Mouse (Mus musculus) cortical plate, adult 2 months (tissue): ENCODE data around the gene Wfs1.

Source experiments
- CTCF ChIP-seq: fragments of 200-500 bp; IDR thresholded peaks from 2 replicates; pipeline ENCODE4 v1.5.1; 2011; ENCODE audit warnings: mild to moderate bottlenecking, control low read depth, low read length; ENCODE audit not compliant: insufficient read depth; ENCODE audit errors: extremely low read depth
- POLR2A ChIP-seq: fragments of 200-500 bp; IDR thresholded peaks from 2 replicates; pipeline ENCODE4 v1.6.1; 2011; ENCODE audit warnings: mild to moderate bottlenecking, low read length, control low read depth; ENCODE audit not compliant: insufficient read depth; ENCODE audit errors: extremely low read depth

GRCm38 (mm10) chr5:36986617-36987016 is 2.4 kb downstream of the Wfs1 start:
- TF ChIP-seq POLR2A (no peak), CTCF (no peak)
